In the genomic region with DNA sequence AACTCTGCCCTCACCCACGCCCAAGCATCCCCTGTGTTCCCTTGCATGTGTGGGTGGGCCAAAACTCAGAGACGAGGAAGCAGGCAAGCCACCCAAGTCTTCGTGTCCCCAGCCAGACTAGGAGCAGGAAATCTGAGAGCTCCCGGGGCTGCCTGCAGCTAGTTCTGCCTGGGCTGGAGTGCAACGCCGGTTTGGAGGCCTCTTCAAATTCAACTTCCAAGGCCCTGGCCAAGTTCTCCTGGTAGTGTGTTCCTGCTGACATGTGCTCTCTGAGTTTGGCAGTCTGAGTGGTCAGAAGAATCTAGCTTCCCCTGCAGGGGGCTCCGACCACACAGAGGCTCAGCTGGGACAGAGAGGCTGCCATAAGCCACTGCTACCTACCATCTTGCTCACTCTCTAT, we compare ENCODE assay signal across 9 mouse cellular contexts.
A peak's percentile ranks its signal among the peaks of the same experiment; 100 is the strongest.
DNase-seq lines count a peak whose midpoint lies in the region; ATAC-seq lines count a peak whose summit lies in the region.
"Had no signal": no experiment of that assay in that cellular context is flagged by ENCODE, and none has a peak within 500 bp of the region (broad histone marks: within the 10 kb centered on the region; RNA-seq: fewer than 3 reads in every experiment).

No protein-coding gene starts in this region.

- no peak overlapping the region for H3K4me3 ChIP-seq in heart, embryonic 12.5 days
- no peak overlapping the region for H3K4me3 ChIP-seq in heart, embryonic 11.5 days (ENCODE audit: low read depth, low read length)

- peaks cover 26% of the 10 kb centered on the region for H3K36me3 ChIP-seq in heart, embryonic 12.5 days
- no peaks in the 10 kb centered on the region for H3K36me3 ChIP-seq in heart, embryonic 11.5 days (ENCODE audit: control insufficient read depth, insufficient read depth, low read length)

- ATAC-seq in heart, embryonic 12.5 days (ENCODE audit: insufficient number of reproducible peaks, low FRiP score): 0 out of 2 replicates have a peak, but pooled peaks have one; percentile 36
- ATAC-seq in heart, embryonic 11.5 days (replicated peaks; ENCODE audit: insufficient number of reproducible peaks, low FRiP score, low TSS enrichment): no peak

- H3K4me2 ChIP-seq in heart, embryonic 12.5 days: no peak overlapping the region
- no peak overlapping the region for H3K4me2 ChIP-seq in heart, embryonic 11.5 days

- no peaks in the 10 kb centered on the region for H3K27me3 ChIP-seq in heart, embryonic 12.5 days (replicated peaks)
- H3K27me3 ChIP-seq in heart, embryonic 11.5 days (ENCODE audit: control insufficient read depth, insufficient read depth, low read length): no peaks in the 10 kb centered on the region

- no peak overlapping the region for H3K27ac ChIP-seq in heart, embryonic 12.5 days (ENCODE audit: poor library complexity, severe bottlenecking)
- H3K27ac ChIP-seq in heart, embryonic 11.5 days (ENCODE audit: low read depth, low read length): no peak overlapping the region
- H3K27ac ChIP-seq: liver, embryonic 14.5 days had no signal

- intact Hi-C loops in heart, postnatal 14 days (cut with DNase I): no loop called here

- peaks cover 34% of the 10 kb centered on the region for H3K4me1 ChIP-seq in heart, embryonic 12.5 days (replicated peaks)
- H3K4me1 ChIP-seq in heart, embryonic 11.5 days (ENCODE audit: control insufficient read depth, insufficient read depth, low read length): peaks cover 17% of the 10 kb centered on the region

- DNase-seq in brain, adult 2 months (ENCODE audit: low read depth, low spot score): peak; percentile 27
- peak; percentile 27 to 54 for DNase-seq in heart, postnatal 14 days
- DNase-seq in lung, postnatal 36 days: peak; percentile 51
- DNase-seq in urinary bladder, postnatal 25 days (ENCODE audit: low spot score): no peak
- no peak for DNase-seq in spleen, adult 12 weeks (ENCODE audit: low spot score)
- DNase-seq in yolk sac, embryonic 10.5 days (ENCODE audit: low spot score): no peak

- H3K9me3 ChIP-seq in heart, embryonic 12.5 days (replicated peaks): no peaks in the 10 kb centered on the region
- H3K9me3 ChIP-seq in heart, embryonic 11.5 days (replicated peaks; ENCODE audit: control insufficient read depth, low read length): no peaks in the 10 kb centered on the region

- H3K9ac ChIP-seq in heart, embryonic 12.5 days: no peak overlapping the region
- H3K9ac ChIP-seq in heart, embryonic 11.5 days (ENCODE audit: low read depth, low read length): no peak overlapping the region
- H3K9ac ChIP-seq: liver, embryonic 14.5 days had no signal

- 57% methylated on average over 7 of the region's 7 CpGs for WGBS in heart, embryonic 12.5 days
- 57% methylated on average over 7 of the region's 7 CpGs for WGBS in heart, embryonic 11.5 days (ENCODE audit: insufficient replicate concordance)

Comparison
In these comparisons a context has a peak if more than half of its experiments do, and no peak if none do; other contexts are left out.
1. DNase-seq: peak in brain, adult 2 months (single experiment), heart, postnatal 14 days (2 of 2) and lung, postnatal 36 days (single experiment); none in urinary bladder, postnatal 25 days (single experiment), spleen, adult 12 weeks (single experiment) and yolk sac, embryonic 10.5 days (single experiment).